Mouse (Mus musculus) liver, postnatal 0 days (tissue): ENCODE data around the gene Lamtor1.

Experiments
- CTCF ChIP-seq: sonication (generic); IDR thresholded peaks from 2 replicates; pipeline ENCODE4 v1.5.1; 2016; ENCODE audit warnings: antibody characterized with exemption, low read depth
- EP300 ChIP-seq: IDR thresholded peaks from 2 replicates; pipeline ENCODE4 v1.6.1; 2016; ENCODE audit warnings: antibody characterized with exemption, low read depth, mild to moderate bottlenecking

GRCm38 (mm10) chr7:101862291-101862690 lies 43.4 kb upstream of the Lamtor1 start:
- TF ChIP-seq CTCF (no peak), EP300 (no peak)
